Mouse (Mus musculus): Measurements from ENCODE around the gene St7. TPM values are rescaled to one million over a fixed set of nuclear protein-coding genes. Genes with fewer than 3 reads are reported as not detected.
A peak's percentile ranks its signal among the peaks of the same experiment; 100 is the strongest.
"Not testable (repeated sequence)": the region's sequence is repeated elsewhere in the genome, so short reads cannot be mapped to it uniquely, and the experiment has no call there.

Gene St7
- polyA plus RNA-seq, 1 experiment: 4.4 TPM

GRCm38 (mm10) chr6:17688676-17689075, 4.1 kb upstream of the St7 start:
- TF ChIP-seq POLR2A (IDR thresholded peaks at IDR 0.05; ENCODE audit: low read depth, low read length): no peak
- TF ChIP-seq CTCF (IDR thresholded peaks at IDR 0.05; ENCODE audit: extremely low read depth, insufficient read depth, insufficient read length, insufficient replicate concordance): no peak
- 15% methylated on average over 5 of the region's 5 CpGs for WGBS
- Histone ChIP-seq H3K4me1 (ENCODE audit: control insufficient read depth, insufficient read depth, insufficient read length) (no peaks in the 10 kb centered on the region), H3K4me3 (ENCODE audit: extremely low read depth, insufficient read depth, insufficient read length) (no peak overlapping the region), H3K27ac (ENCODE audit: insufficient read depth, low read length) (no peak overlapping the region), H3K36me3 (ENCODE audit: control insufficient read depth, insufficient read depth, low read length) (no peaks in the 10 kb centered on the region), H3K27me3 (ENCODE audit: control insufficient read depth, insufficient read depth, low read length) (no peaks in the 10 kb centered on the region)
- DNase-seq (ENCODE audit: low read depth in 1 of 2, low spot score in 2 of 2): no peak

GRCm38 (mm10) chr6:17693726-17694549, 1.2 kb downstream of the St7 start:
- DNase-seq (ENCODE audit: low read depth in 1 of 2, low spot score in 2 of 2): peak in 1 of 2 experiments; percentile 45
- no peaks in the 10 kb centered on the region for H3K4me1 ChIP-seq (ENCODE audit: control insufficient read depth, insufficient read depth, insufficient read length)
- 1% methylated on average over 87 of the region's 97 CpGs for WGBS
- peak overlapping the region; percentile 81 for H3K4me3 ChIP-seq (ENCODE audit: extremely low read depth, insufficient read depth, insufficient read length)
- H3K27me3 ChIP-seq (ENCODE audit: control insufficient read depth, insufficient read depth, low read length): no peaks in the 10 kb centered on the region
- TF ChIP-seq CTCF (IDR thresholded peaks at IDR 0.05; ENCODE audit: extremely low read depth, insufficient read depth, insufficient read length, insufficient replicate concordance) (no peak), POLR2A (IDR thresholded peaks at IDR 0.05; ENCODE audit: low read depth, low read length) (no peak)
- H3K27ac ChIP-seq (ENCODE audit: insufficient read depth, low read length): peak overlapping the region; percentile 68
- H3K36me3 ChIP-seq (ENCODE audit: control insufficient read depth, insufficient read depth, low read length): no peaks in the 10 kb centered on the region

- Histone ChIP-seq H3K4me3 (ENCODE audit: extremely low read depth, insufficient read depth, insufficient read length) (peak overlapping the region; percentile 81), H3K27ac (ENCODE audit: insufficient read depth, low read length) (peak overlapping the region; percentile 26; the same call in 1 of the 2 replicates), H3K36me3 (ENCODE audit: control insufficient read depth, insufficient read depth, low read length) (no peaks in the 10 kb centered on the region), H3K4me1 (ENCODE audit: control insufficient read depth, insufficient read depth, insufficient read length) (no peaks in the 10 kb centered on the region), H3K27me3 (ENCODE audit: control insufficient read depth, insufficient read depth, low read length) (no peaks in the 10 kb centered on the region)
- DNase-seq (ENCODE audit: low read depth in 1 of 2, low spot score in 2 of 2): peak; percentile 21 to 61
- whole genome bisulfite sequencing: under 1% methylated on average over 46 of the region's 46 CpGs
- TF ChIP-seq CTCF (IDR thresholded peaks at IDR 0.05; ENCODE audit: extremely low read depth, insufficient read depth, insufficient read length, insufficient replicate concordance) (no peak), POLR2A (IDR thresholded peaks at IDR 0.05; ENCODE audit: low read depth, low read length) (no peak)
Observed at GRCm38 (mm10) chr6:17694550-17694951, 1.8 kb downstream of the St7 start.

GRCm38 (mm10) chr6:17696321-17696734, 3.6 kb downstream of the St7 start:
- Histone ChIP-seq H3K36me3 (ENCODE audit: control insufficient read depth, insufficient read depth, low read length) (no peaks in the 10 kb centered on the region), H3K27me3 (ENCODE audit: control insufficient read depth, insufficient read depth, low read length) (no peaks in the 10 kb centered on the region), H3K27ac (ENCODE audit: insufficient read depth, low read length) (no peak overlapping the region), H3K4me3 (ENCODE audit: extremely low read depth, insufficient read depth, insufficient read length) (no peak overlapping the region), H3K4me1 (ENCODE audit: control insufficient read depth, insufficient read depth, insufficient read length) (0 out of 2 replicates have a peak, but pooled peaks cover 2% of the 10 kb centered on the region)
- WGBS: 78% methylated on average over 5 of the region's 5 CpGs
- DNase-seq (ENCODE audit: low read depth in 1 of 2, low spot score in 2 of 2): peak in 1 of 2 experiments; percentile 32
- TF ChIP-seq CTCF (IDR thresholded peaks at IDR 0.05; ENCODE audit: extremely low read depth, insufficient read depth, insufficient read length, insufficient replicate concordance): peak; percentile 18; the same call in 1 of the 2 replicates
- TF ChIP-seq POLR2A (IDR thresholded peaks at IDR 0.05; ENCODE audit: low read depth, low read length): no peak

- Histone ChIP-seq H3K4me3 (ENCODE audit: extremely low read depth, insufficient read depth, insufficient read length) (no peak overlapping the region), H3K4me1 (ENCODE audit: control insufficient read depth, insufficient read depth, insufficient read length) (0 out of 2 replicates have a peak, but pooled peaks cover 2% of the 10 kb centered on the region), H3K27ac (ENCODE audit: insufficient read depth, low read length) (no peak overlapping the region), H3K27me3 (ENCODE audit: control insufficient read depth, insufficient read depth, low read length) (no peaks in the 10 kb centered on the region), H3K36me3 (ENCODE audit: control insufficient read depth, insufficient read depth, low read length) (no peaks in the 10 kb centered on the region)
- 78% methylated on average over 7 of the region's 7 CpGs for WGBS
- DNase-seq (ENCODE audit: low read depth in 1 of 2, low spot score in 2 of 2): no peak
- TF ChIP-seq POLR2A (IDR thresholded peaks at IDR 0.05; ENCODE audit: low read depth, low read length) (no peak), CTCF (IDR thresholded peaks at IDR 0.05; ENCODE audit: extremely low read depth, insufficient read depth, insufficient read length, insufficient replicate concordance) (no peak)
Observed at GRCm38 (mm10) chr6:17700936-17701612, 8.3 kb downstream of the St7 start.

- DNase-seq (ENCODE audit: low read depth in 1 of 2, low spot score in 2 of 2); H3K4me3 ChIP-seq (ENCODE audit: extremely low read depth, insufficient read depth, insufficient read length); H3K36me3 ChIP-seq (ENCODE audit: control insufficient read depth, insufficient read depth, low read length); H3K4me1 ChIP-seq (ENCODE audit: control insufficient read depth, insufficient read depth, insufficient read length); H3K27me3 ChIP-seq (ENCODE audit: control insufficient read depth, insufficient read depth, low read length); H3K27ac ChIP-seq (ENCODE audit: insufficient read depth, low read length): not testable (repeated sequence)
- WGBS: 93% methylated on average over 1 of the region's 1 CpGs
Observed at GRCm38 (mm10) chr6:17704038-17704437, 11.3 kb downstream of the St7 start.
